Mouse (Mus musculus): ENCODE data around the gene BC049762.

Gene BC049762

GRCm38 (mm10) chr11:51214021-51214420, 48.8 kb downstream of the BC049762 start:
- DNase-seq (ENCODE audit: low spot score) = no peak

- DNase-seq (ENCODE audit: low spot score) = no peak
These were observed 51.4 kb downstream of the BC049762 start for GRCm38 (mm10) chr11:51211426-51211825.

- DNase-seq (ENCODE audit: low spot score) = no peak
These were observed 55.1 kb downstream of the BC049762 start for GRCm38 (mm10) chr11:51207758-51208157.
